Mouse (Mus musculus): Measurements from ENCODE around the gene Fam214a.
A peak's percentile ranks its signal among the peaks of the same experiment; 100 is the strongest.
"Not testable (repeated sequence)": the region's sequence is repeated elsewhere in the genome, so short reads cannot be mapped to it uniquely, and the experiment has no call there.

Gene Fam214a

DNA sequence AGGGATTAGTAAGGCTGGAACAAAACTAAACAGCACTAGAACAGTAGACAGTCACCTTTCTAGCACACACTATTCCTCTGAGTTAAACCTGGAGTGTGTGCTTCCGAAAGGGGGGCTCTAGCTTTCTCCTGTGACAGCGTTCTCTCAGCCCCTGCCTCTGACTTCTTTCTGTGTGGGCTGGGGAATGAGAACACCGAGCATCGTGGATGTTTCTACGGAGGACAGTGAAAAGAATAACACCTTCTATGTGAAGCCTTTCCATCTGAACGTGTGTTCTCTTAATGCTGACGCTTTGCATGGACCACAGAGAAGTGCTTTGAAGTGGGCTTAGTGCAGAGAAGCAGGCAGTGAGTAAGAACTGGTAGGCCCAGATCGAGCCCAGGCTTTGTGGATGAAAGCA is 29.5 kb downstream of the Fam214a start:
- DNase-seq = no peak

- DNase-seq = not testable (repeated sequence)
Measured at GRCm38 (mm10) chr9:74982722-74983121, 30.0 kb downstream of the Fam214a start.

DNA sequence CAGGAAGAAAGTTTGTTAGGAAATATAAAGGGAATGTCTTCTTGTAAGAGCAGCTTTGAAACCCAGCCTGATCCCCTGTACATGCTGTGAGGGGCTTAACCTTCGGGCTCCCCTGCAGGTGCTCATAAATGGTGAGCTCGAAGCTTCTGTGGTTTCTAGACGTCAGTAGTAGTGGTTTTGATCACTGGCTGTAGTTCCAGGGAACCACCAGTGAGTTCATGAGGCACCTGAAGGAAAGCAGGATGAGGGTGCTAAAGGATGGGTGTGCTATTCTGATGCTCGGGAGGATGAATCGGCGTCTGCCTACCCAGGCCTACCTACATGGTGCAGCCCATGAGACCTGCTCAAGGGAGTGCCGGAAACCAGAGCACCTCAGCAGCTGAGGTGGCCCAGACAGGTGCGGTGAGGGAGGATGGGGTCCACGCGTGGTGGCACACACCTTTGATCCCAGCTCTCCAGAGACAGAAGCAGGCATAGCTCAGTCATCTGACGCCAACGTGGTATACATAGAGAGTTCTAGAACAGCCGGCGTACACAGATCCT is 32.6 kb downstream of the Fam214a start:
- DNase-seq = no peak

DNA sequence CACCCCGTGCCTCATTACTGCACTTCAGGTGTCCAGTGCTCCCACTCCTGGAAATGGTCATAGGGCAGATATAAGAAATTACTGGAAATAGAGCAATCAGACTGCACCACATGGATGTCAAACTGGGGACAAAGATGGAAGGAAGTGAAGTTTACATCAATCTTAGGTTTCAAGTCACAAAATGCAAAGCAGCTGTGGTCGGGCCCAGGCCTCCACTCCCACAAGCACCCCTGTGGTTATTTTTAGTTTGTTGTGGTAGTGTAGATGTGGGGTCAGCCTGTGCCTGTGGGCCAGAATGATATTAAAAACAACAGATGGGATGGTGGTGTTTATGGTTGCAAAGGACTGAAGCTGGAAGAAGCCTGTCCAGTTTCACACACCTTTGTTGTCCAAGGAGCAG is 33.1 kb downstream of the Fam214a start:
- no peak for DNase-seq

DNA sequence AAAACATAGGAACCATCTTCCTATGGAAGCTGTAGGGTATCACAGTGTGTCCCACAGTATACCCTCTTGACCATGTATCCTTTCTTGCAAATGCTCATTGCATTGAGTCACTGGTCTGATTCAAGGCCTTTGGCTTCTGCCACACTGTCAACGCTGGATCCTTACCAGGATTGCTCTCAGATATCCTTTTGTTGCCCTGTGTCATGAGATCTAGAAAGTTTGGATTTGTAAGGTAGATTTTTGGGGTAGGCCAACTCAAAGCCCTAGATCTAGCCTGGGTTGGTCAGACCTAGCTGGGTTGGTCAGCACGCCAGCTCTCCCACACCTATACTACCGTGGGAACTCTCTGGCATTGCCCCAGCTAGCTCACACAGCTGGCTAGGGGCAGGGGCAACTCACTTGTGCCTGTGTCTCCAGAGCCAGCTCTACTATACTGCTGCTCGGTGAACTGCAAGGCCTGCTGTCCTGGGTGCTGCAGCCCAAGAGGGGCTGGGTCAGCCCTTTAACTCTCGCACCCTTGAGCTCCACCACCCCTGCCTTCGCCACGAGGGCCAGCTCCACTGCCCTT is 36.3 kb downstream of the Fam214a start:
- no peak for DNase-seq

GRCm38 (mm10) chr9:74989990-74990389 is 37.3 kb downstream of the Fam214a start:
- no peak for DNase-seq

- DNase-seq = no peak
Measured at GRCm38 (mm10) chr9:74994611-74995257, 42.0 kb downstream of the Fam214a start.

GRCm38 (mm10) chr9:74996349-74996748 is 43.7 kb downstream of the Fam214a start:
- DNase-seq = no peak

DNA sequence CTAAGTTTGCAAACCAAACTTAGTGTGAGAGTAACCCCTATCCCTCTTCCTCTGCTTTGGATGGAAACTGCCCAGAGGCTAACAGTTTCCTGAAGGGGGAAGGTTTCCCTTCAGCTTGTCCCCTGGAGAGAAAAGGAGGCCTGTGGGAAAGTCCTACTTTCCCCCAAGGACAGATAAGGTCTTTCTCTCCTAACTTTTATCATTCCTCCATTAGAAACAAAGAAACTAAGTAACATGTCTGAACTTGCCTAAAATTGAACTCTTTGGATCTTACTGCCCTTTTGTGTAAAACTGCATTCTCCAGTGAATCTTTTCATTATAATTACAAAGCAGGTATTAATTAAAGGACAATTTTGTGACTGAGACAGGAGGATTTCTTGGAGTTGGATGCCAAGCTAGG is 45.3 kb downstream of the Fam214a start:
- no peak for DNase-seq

DNA sequence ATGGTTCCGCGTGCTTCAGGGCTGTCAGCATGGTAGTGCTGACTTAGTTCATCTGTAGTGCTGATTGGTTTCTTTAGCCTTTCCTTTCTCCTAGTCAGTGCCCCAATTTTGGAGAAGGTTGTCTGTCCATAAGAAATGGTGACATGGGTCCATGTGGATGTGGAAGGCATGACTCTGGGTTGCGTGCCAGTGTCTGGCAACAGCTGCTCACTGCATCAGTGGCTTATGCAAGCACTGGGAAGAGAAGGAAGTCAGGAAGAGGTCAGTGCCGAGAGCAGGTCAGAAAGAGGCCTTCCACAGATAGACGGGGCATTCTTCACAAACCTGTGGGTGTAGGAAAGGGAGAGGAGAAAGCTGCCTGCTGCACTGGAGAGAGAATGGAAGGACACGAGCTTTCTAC is 48.3 kb downstream of the Fam214a start:
- DNase-seq = no peak

GRCm38 (mm10) chr9:75001611-75002204 is 49.0 kb downstream of the Fam214a start:
- DNase-seq = peak; percentile 65

- DNase-seq = no peak
Measured at GRCm38 (mm10) chr9:75002262-75002661, 49.6 kb downstream of the Fam214a start.

GRCm38 (mm10) chr9:75004203-75004602 is 51.5 kb downstream of the Fam214a start:
- no peak for DNase-seq

GRCm38 (mm10) chr9:75016591-75016990 is 63.9 kb downstream of the Fam214a start:
- DNase-seq = no peak

DNA sequence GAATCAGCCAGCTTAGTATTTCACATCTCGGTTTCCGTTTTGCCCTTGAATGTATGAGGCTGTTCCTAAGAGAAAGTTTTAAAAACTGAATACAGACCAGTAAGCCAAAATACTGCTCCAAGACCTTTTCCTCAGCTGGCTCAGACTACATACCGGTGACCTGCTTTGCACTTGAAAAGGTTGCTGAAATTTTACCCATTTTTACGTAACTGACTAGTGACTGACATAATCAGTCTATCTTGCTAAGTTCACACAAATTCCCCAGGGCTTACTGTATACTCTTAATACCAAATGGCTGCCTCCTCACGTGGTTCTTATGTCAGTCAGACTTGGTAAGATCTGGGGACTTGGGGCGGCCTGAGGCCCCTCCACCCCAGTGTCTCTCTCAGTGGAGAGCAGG is 66.5 kb downstream of the Fam214a start:
- DNase-seq = no peak

GRCm38 (mm10) chr9:75019592-75019991 is 66.9 kb downstream of the Fam214a start:
- no peak for DNase-seq

GRCm38 (mm10) chr9:75020561-75020960 is 67.9 kb downstream of the Fam214a start:
- no peak for DNase-seq

GRCm38 (mm10) chr9:75022546-75022945 is 69.9 kb downstream of the Fam214a start:
- DNase-seq = no peak

- no peak for DNase-seq
Measured at GRCm38 (mm10) chr9:75023150-75023894, 70.6 kb downstream of the Fam214a start.

DNA sequence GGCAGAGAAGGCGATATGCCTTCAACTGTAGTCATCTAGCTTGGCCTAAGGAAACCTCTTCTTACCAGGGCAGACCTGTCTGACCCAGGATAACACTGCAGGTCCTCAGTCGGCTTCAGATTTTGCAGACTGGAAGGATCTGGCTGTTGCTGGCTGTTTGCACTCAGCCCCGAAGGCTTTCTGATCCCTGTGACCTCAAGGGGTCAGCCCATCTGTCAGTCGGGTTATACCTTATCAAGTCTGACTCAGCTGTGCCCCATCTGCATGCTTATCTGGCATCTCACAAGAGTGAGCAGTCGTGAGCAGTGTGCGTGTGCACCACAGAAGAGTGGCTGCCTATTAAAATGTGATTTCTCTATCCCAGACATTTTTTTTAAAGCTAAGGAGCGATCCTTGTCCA is 71.4 kb downstream of the Fam214a start:
- no peak for DNase-seq

DNA sequence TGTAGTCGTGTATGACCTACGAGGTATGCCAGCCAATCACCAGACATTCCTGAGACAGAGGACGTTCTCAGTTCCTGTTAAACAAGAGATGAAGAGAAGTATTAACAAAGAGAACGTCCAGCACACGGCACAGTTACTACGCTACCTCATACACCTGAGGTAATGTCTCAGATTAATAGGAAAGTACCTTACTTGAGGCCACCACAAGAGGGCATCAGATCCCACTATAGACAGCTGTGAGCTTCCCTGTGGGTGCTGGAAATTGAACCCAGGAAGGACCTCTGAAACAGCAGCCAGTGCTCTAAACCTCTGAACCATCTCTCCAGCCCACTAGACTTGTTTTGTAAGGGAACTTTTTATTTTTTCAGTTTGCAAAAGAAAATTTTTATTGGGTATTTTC is 73.0 kb downstream of the Fam214a start:
- no peak for DNase-seq

- no peak for DNase-seq
Measured at GRCm38 (mm10) chr9:75032408-75032807, 79.7 kb downstream of the Fam214a start.

DNA sequence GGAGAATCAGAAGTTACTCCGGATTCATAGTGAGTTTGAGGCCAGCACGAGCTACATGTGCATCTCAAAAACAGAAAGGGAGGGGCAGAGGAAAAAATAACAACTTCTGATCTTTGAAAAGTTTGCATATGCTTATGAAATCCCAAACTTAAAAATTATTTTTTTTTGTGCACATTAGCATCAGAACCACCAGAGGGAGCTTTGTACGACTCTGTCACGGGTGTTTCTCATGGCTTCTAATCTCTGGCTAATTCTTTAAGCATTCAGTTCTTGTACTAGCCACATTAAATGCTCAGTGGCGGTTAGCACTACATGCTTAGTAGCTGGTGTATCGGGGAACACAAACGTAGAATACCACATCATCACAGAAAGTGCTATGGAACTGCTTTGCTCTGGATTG is 80.5 kb downstream of the Fam214a start:
- DNase-seq = no peak

- DNase-seq = no peak
Measured at GRCm38 (mm10) chr9:75034691-75035090, 82.0 kb downstream of the Fam214a start.

Measured in cerebellum, adult 9-10 months (tissue).